Mouse (Mus musculus): ENCODE data around the gene H2-Oa.
"Not testable (repeated sequence)": the region's sequence is repeated elsewhere in the genome, so short reads cannot be mapped to it uniquely, and the experiment has no call there.

Gene H2-Oa

GRCm38 (mm10) chr17:34142456-34143010, 50.4 kb downstream of the H2-Oa start:
- DNase-seq (ENCODE audit: low read depth, low spot score), result no peak

DNA sequence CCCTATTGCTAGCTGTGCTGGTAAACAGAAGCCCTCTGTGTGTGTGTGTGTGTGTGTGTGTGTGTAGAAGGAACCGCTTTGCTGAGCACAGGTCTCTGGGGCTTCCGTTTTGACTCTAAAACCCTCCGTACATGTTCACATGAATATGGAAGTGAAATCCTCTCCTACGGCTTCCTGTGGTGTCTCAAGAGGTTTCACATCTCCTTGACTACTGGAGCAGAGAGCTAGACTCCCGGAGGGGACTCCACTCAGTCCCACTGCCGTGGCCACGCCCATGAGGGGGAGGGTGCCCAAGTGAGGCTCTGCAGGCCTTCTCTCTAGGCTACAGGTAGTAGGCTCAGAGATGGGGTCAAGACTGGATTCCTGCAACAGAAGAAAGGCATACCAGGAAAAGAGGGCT, 50.9 kb downstream of the H2-Oa start, which contains the start of gene H2-DMb2:
Gene H2-DMb2 (plus strand): TSS at position 275 of the 400 bp plus-strand sequence.
- peak; percentile 67 for DNase-seq (ENCODE audit: low read depth, low spot score)

DNA sequence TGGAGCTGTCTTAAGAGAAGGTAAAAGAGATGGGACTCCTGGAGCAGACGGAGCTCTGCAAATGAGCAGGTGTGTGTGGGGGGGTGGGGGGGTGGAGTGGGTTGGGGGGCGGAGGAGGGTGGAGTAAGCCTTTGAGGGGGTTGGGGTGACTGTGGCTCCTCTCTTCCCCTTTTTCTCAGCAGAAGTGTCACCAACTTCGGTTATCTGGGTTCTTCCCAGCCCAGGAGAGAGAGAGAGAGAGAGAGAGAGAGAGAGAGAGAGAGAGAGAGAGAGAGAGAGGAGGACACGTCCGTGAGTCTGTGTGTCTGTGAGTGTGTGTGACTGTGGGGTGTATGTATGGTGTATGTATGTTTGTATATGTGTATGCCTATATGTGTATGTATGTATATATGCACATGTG, 51.3 kb downstream of the H2-Oa start:
- DNase-seq (ENCODE audit: low read depth, low spot score), result no peak

GRCm38 (mm10) chr17:34144221-34144620, 52.1 kb downstream of the H2-Oa start:
- not testable (repeated sequence) for DNase-seq (ENCODE audit: low read depth, low spot score)

Data from ZHBTc4 (cell line).